Mouse (Mus musculus): Measurements from ENCODE around the gene Fam198b. TPM values are rescaled to one million over a fixed set of nuclear protein-coding genes. Genes with fewer than 3 reads are reported as not detected.

Fam198b gene
- polyA plus RNA-seq, 1 experiment from 2014 or later: 6.0 TPM

DNA sequence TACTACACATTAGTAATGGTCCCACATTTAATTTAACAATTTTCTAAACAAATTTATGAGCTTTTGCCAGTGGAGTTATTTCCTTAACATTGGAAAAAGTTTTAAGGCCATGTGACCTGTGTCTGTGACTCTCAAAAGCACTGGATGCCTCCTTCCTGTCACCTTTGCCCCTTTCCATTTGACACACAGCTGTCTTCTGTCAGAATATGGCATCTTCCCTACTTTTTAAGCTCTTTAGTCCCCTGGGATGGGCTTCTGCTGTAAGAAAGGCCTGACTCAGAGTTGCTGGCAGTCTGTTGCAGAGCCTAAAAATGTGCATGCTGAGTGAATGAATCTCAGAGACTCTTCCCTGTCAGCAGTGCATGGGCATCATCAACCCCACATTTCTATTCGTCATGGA is 63.4 kb downstream of the Fam198b start:
- H3K27me3 ChIP-seq (ENCODE audit: control insufficient read depth, insufficient read depth, low read length): no peaks in the 10 kb centered on the region
- H3K9me3 ChIP-seq (ENCODE audit: control insufficient read depth, low read length): no peaks in the 10 kb centered on the region
- no peaks in the 10 kb centered on the region for H3K36me3 ChIP-seq (ENCODE audit: control insufficient read depth, insufficient read depth, low read length)
- no peaks in the 10 kb centered on the region for H3K4me1 ChIP-seq (ENCODE audit: control insufficient read depth, insufficient read depth, low read length)
- H3K4me2 ChIP-seq (ENCODE audit: low read depth, severe bottlenecking): no peak overlapping the region
- H3K9ac ChIP-seq (ENCODE audit: low read length): no peak overlapping the region
- DNase-seq (ENCODE audit: low spot score) (no peak), ATAC-seq (ENCODE audit: insufficient number of reproducible peaks, low FRiP score, low TSS enrichment, low read depth) (no peak)
- no peak overlapping the region for H3K27ac ChIP-seq (replicated peaks; ENCODE audit: low read depth, low read length)
- WGBS: 79% methylated on average over 1 of the region's 1 CpGs
- no peak overlapping the region for H3K4me3 ChIP-seq (ENCODE audit: low read depth, low read length)

DNA sequence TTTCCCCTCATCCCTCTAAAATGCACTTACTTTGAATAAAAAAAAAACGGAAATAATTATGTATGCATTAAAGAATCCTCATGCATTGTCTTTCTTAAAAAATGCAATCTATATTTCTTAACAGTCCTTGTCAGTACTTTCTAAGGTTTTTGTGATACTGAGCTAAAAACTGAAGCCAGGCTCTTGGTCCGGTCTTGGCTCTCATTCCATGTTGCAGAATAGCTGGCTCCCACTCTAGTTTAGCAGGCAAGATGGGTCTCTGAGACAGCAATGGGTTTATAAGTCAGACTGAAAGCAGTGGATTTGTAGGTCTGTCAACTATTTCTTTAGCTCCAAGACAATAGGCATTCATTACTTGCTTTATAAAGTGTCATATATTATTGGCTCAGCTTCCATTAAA is 63.8 kb downstream of the Fam198b start:
- Histone ChIP-seq H3K4me3 (ENCODE audit: low read depth, low read length) (no peak overlapping the region), H3K27ac (replicated peaks; ENCODE audit: low read depth, low read length) (no peak overlapping the region), H3K36me3 (ENCODE audit: control insufficient read depth, insufficient read depth, low read length) (no peaks in the 10 kb centered on the region), H3K9me3 (ENCODE audit: control insufficient read depth, low read length) (no peaks in the 10 kb centered on the region), H3K27me3 (ENCODE audit: control insufficient read depth, insufficient read depth, low read length) (no peaks in the 10 kb centered on the region), H3K4me1 (ENCODE audit: control insufficient read depth, insufficient read depth, low read length) (no peaks in the 10 kb centered on the region), H3K9ac (ENCODE audit: low read length) (no peak overlapping the region), H3K4me2 (ENCODE audit: low read depth, severe bottlenecking) (no peak overlapping the region)
- no peak for ATAC-seq (ENCODE audit: insufficient number of reproducible peaks, low FRiP score, low TSS enrichment, low read depth)
- DNase-seq (ENCODE audit: low spot score): no peak
- 85% methylated on average over 2 of the region's 2 CpGs for WGBS

DNA sequence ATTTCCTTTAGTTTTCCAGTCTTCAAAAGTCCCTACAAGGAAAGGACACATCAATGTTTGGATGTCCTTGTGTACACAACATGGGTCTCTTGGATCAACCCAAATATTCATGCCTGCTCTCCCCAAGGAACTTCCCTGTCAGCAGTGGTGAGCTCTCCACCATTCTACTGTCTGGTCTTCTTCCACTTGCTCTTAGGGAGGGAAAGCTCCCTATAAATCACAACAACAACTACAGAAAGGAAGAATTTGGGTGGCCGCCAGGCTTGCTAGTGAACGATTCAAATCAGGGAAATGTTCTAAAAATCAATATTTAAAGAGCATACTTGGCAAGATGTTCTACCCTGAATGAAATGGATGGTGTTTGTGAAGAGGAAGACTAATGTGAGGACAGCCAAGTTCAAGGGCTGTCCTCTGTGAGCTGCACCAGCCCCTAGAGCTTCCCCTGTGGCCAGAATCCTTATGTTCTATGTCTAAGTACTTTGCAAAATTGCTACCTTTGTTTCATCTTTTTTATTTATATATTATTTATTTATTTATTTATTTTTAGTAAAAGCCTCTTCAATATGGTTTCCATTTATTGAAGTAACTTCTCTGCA is 68.9 kb downstream of the Fam198b start:
- Histone ChIP-seq H3K36me3 (ENCODE audit: control insufficient read depth, insufficient read depth, low read length) (no peaks in the 10 kb centered on the region), H3K9ac (ENCODE audit: low read length) (no peak overlapping the region), H3K4me3 (ENCODE audit: low read depth, low read length) (no peak overlapping the region), H3K4me2 (ENCODE audit: low read depth, severe bottlenecking) (no peak overlapping the region), H3K27ac (replicated peaks; ENCODE audit: low read depth, low read length) (no peak overlapping the region), H3K27me3 (ENCODE audit: control insufficient read depth, insufficient read depth, low read length) (no peaks in the 10 kb centered on the region), H3K4me1 (ENCODE audit: control insufficient read depth, insufficient read depth, low read length) (no peaks in the 10 kb centered on the region), H3K9me3 (ENCODE audit: control insufficient read depth, low read length) (no peaks in the 10 kb centered on the region)
- ATAC-seq (ENCODE audit: insufficient number of reproducible peaks, low FRiP score, low TSS enrichment, low read depth) (no peak), DNase-seq (ENCODE audit: low spot score) (no peak)
- WGBS: 94% methylated on average over 2 of the region's 2 CpGs

DNA sequence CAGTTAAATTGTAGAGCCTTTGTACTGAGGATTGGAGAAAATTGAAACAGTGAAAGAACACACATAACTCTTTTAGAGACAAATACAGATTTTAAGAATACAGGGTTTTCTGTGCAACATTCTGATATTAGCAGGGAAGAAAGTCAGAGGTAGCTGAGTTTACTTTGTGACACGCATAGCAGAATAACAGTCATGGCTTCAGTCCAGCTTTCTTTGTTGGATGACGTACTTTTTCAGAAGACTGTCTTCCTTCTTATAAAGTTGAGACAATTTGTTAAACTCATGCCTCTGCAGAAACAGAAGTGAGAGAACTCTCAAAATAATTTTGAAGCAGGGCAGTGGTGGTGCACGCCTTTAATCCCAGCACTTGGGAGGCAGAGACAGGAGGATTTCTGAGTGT is 70.9 kb downstream of the Fam198b start:
- Histone ChIP-seq H3K36me3 (ENCODE audit: control insufficient read depth, insufficient read depth, low read length) (no peaks in the 10 kb centered on the region), H3K27me3 (ENCODE audit: control insufficient read depth, insufficient read depth, low read length) (no peaks in the 10 kb centered on the region), H3K4me2 (ENCODE audit: low read depth, severe bottlenecking) (no peak overlapping the region), H3K9ac (ENCODE audit: low read length) (no peak overlapping the region), H3K4me1 (ENCODE audit: control insufficient read depth, insufficient read depth, low read length) (no peaks in the 10 kb centered on the region), H3K4me3 (ENCODE audit: low read depth, low read length) (no peak overlapping the region), H3K9me3 (ENCODE audit: control insufficient read depth, low read length) (no peaks in the 10 kb centered on the region), H3K27ac (replicated peaks; ENCODE audit: low read depth, low read length) (no peak overlapping the region)
- no peak for DNase-seq (ENCODE audit: low spot score)
- WGBS: 92% methylated on average over 3 of the region's 3 CpGs
- no peak for ATAC-seq (ENCODE audit: insufficient number of reproducible peaks, low FRiP score, low TSS enrichment, low read depth)

DNA sequence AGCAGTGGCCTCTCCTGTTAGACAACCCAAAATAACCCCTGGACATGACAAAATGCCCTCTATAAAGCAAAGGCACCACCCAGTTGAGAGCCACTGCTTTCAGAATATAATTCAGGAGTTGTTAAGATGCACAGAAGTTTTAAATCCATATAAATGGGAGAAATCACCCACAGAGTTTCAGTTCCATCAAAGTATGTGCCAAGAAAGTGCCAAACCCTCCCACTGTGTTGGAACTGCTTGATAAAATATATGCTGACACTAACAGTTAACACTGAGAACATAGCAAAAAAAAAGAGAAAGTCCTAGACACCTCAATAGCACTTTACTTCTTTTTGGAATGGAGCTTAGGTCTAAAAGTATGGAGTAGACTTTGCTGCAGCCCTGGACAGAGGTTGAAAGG is 72.5 kb downstream of the Fam198b start:
- no peak overlapping the region for H3K4me3 ChIP-seq (ENCODE audit: low read depth, low read length)
- DNase-seq (ENCODE audit: low spot score) (no peak), ATAC-seq (ENCODE audit: insufficient number of reproducible peaks, low FRiP score, low TSS enrichment, low read depth) (no peak)
- no peaks in the 10 kb centered on the region for H3K27me3 ChIP-seq (ENCODE audit: control insufficient read depth, insufficient read depth, low read length)
- no peak overlapping the region for H3K27ac ChIP-seq (replicated peaks; ENCODE audit: low read depth, low read length)
- H3K9ac ChIP-seq (ENCODE audit: low read length): no peak overlapping the region
- no peaks in the 10 kb centered on the region for H3K9me3 ChIP-seq (ENCODE audit: control insufficient read depth, low read length)
- no peak overlapping the region for H3K4me2 ChIP-seq (ENCODE audit: low read depth, severe bottlenecking)
- no peaks in the 10 kb centered on the region for H3K4me1 ChIP-seq (ENCODE audit: control insufficient read depth, insufficient read depth, low read length)
- no peaks in the 10 kb centered on the region for H3K36me3 ChIP-seq (ENCODE audit: control insufficient read depth, insufficient read depth, low read length)

DNA sequence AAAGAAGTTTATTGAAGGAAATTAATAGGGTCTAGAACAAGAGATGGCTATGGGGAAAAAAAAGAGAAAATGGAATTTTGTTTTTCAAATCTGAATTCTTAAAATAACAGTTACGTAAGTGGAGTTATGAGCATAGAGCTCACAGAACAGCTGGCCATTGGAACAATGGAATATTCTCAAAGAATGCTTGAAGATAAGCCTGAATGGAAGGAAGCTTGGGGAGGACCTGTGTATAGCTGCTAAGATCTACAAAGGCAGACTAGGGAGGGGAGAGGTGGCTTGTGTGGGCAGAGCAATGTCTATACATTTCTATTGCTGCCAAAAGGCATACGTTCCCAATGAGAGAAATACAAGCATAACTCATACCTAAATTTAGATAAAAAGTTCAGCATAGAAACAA is 73.4 kb downstream of the Fam198b start:
- ATAC-seq (ENCODE audit: insufficient number of reproducible peaks, low FRiP score, low TSS enrichment, low read depth) (no peak), DNase-seq (ENCODE audit: low spot score) (no peak)
- Histone ChIP-seq H3K4me2 (ENCODE audit: low read depth, severe bottlenecking) (no peak overlapping the region), H3K4me3 (ENCODE audit: low read depth, low read length) (no peak overlapping the region), H3K9ac (ENCODE audit: low read length) (no peak overlapping the region), H3K4me1 (ENCODE audit: control insufficient read depth, insufficient read depth, low read length) (no peaks in the 10 kb centered on the region), H3K27me3 (ENCODE audit: control insufficient read depth, insufficient read depth, low read length) (no peaks in the 10 kb centered on the region), H3K36me3 (ENCODE audit: control insufficient read depth, insufficient read depth, low read length) (no peaks in the 10 kb centered on the region), H3K9me3 (ENCODE audit: control insufficient read depth, low read length) (no peaks in the 10 kb centered on the region), H3K27ac (replicated peaks; ENCODE audit: low read depth, low read length) (no peak overlapping the region)
- WGBS: 93% methylated on average over 2 of the region's 2 CpGs

DNA sequence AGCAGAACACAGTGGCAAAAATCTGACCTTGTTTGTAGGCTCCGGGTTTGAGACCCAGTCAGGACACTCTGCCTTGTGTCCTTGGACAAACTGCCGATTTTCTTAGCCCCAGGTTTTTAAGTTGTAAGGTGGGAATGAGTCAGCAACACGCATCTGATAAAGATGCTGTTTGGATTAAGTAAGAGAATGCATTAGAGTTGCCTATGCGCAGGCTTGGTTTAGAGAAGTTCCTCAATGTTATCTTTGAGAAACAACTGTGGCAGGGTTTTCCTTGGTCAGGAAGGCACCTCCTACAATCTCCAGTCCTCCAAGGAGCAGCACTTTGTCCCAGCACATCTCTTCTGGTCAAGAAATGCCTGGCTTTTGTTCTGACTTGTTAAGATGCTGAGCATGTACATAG is 82.4 kb downstream of the Fam198b start:
- Histone ChIP-seq H3K4me2 (ENCODE audit: low read depth, severe bottlenecking) (no peak overlapping the region), H3K27ac (replicated peaks; ENCODE audit: low read depth, low read length) (no peak overlapping the region), H3K27me3 (ENCODE audit: control insufficient read depth, insufficient read depth, low read length) (no peaks in the 10 kb centered on the region), H3K4me3 (ENCODE audit: low read depth, low read length) (no peak overlapping the region), H3K36me3 (ENCODE audit: control insufficient read depth, insufficient read depth, low read length) (no peaks in the 10 kb centered on the region), H3K4me1 (ENCODE audit: control insufficient read depth, insufficient read depth, low read length) (no peaks in the 10 kb centered on the region), H3K9ac (ENCODE audit: low read length) (no peak overlapping the region), H3K9me3 (ENCODE audit: control insufficient read depth, low read length) (no peaks in the 10 kb centered on the region)
- 89% methylated on average over 4 of the region's 4 CpGs for WGBS
- ATAC-seq (ENCODE audit: insufficient number of reproducible peaks, low FRiP score, low TSS enrichment, low read depth) (no peak), DNase-seq (ENCODE audit: low spot score) (no peak)

DNA sequence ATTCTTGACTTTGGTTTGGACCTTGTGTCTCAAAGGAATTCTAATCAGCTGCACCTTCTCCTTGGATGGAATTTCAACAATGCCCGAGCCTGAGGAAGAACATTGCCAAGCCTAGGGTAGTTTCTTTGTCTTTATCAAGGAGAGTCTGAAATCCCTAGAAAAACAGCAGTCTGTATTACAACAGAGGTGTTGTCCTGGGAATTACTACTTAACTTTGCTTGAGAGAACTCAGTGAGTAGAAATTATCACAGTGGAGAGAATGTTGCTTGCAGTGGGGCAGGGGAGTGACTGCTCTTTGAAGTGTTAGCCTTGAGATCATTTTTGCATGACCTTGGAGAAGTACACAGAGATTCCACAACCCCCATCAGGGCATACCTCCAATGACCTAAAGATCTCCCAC is 83.0 kb downstream of the Fam198b start:
- WGBS: 81% methylated on average over 1 of the region's 1 CpGs
- Histone ChIP-seq H3K9me3 (ENCODE audit: control insufficient read depth, low read length) (no peaks in the 10 kb centered on the region), H3K27me3 (ENCODE audit: control insufficient read depth, insufficient read depth, low read length) (no peaks in the 10 kb centered on the region), H3K4me3 (ENCODE audit: low read depth, low read length) (no peak overlapping the region), H3K4me1 (ENCODE audit: control insufficient read depth, insufficient read depth, low read length) (no peaks in the 10 kb centered on the region), H3K4me2 (ENCODE audit: low read depth, severe bottlenecking) (no peak overlapping the region), H3K9ac (ENCODE audit: low read length) (no peak overlapping the region), H3K36me3 (ENCODE audit: control insufficient read depth, insufficient read depth, low read length) (no peaks in the 10 kb centered on the region), H3K27ac (replicated peaks; ENCODE audit: low read depth, low read length) (no peak overlapping the region)
- ATAC-seq (ENCODE audit: insufficient number of reproducible peaks, low FRiP score, low TSS enrichment, low read depth) (no peak), DNase-seq (ENCODE audit: low spot score) (no peak)

DNA sequence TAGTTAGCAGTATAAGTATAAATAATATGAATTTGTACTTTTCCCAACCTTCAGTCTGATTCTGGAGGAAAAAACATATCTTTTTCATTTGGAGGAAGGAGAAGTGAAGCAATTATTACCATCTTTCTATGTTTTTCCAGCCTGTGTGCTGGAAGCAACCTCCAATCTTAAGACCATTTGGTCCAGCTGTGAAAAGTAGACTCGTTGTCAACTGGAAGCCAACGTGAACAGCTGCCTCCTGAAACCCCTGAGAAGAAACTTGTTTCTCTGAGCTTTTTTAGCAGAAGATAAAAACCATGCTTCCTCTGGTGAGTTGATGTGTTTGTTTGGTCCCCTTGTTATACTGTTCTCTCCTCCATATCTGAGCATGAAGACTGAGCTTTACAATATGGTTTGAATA is 84.1 kb downstream of the Fam198b start:
- Histone ChIP-seq H3K9ac (ENCODE audit: low read length) (no peak overlapping the region), H3K4me3 (ENCODE audit: low read depth, low read length) (no peak overlapping the region), H3K36me3 (ENCODE audit: control insufficient read depth, insufficient read depth, low read length) (no peaks in the 10 kb centered on the region), H3K27ac (replicated peaks; ENCODE audit: low read depth, low read length) (no peak overlapping the region), H3K9me3 (ENCODE audit: control insufficient read depth, low read length) (no peaks in the 10 kb centered on the region), H3K4me1 (ENCODE audit: control insufficient read depth, insufficient read depth, low read length) (no peaks in the 10 kb centered on the region), H3K27me3 (ENCODE audit: control insufficient read depth, insufficient read depth, low read length) (no peaks in the 10 kb centered on the region), H3K4me2 (ENCODE audit: low read depth, severe bottlenecking) (no peak overlapping the region)
- WGBS: 59% methylated on average over 2 of the region's 2 CpGs
- DNase-seq (ENCODE audit: low spot score) (no peak), ATAC-seq (ENCODE audit: insufficient number of reproducible peaks, low FRiP score, low TSS enrichment, low read depth) (no peak)

Data from limb, embryonic 11.5 days (tissue).